Mouse (Mus musculus): Measurements from ENCODE around the gene Hipk2. TPM values are rescaled to one million over a fixed set of nuclear protein-coding genes. Genes with fewer than 3 reads are reported as not detected.

Hipk2 gene
- total and polyA plus RNA-seq, 2 experiments from 2014 or later: 17.8 to 28.6 TPM

DNA sequence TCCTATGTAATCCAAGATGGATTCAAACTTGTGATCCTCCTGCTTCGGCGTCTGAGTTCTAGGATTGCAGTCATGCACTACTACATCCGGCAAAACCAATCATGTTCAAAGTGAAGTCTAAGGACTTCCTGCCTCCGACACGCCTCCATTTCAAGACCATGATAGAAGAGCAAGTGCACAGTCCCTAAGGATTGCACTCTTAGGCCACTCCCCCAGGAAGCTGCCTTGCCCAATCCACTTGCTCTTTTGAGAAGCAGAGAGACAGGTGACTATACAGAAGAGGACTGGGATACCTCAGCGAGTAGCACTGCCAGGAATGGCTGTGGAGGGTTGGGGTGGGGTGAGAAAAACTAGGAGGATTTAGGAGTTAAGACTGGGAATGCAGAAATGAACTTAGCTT lies 13.2 kb upstream of the Hipk2 start:
- H3K4me1 ChIP-seq (ENCODE audit: insufficient read depth): no peaks in the 10 kb centered on the region
- H3K36me3 ChIP-seq (ENCODE audit: insufficient read depth): no peaks in the 10 kb centered on the region
- H3K9me3 ChIP-seq (ENCODE audit: low read length): no peaks in the 10 kb centered on the region
- DNase-seq (no peak), ATAC-seq (no peak)
- H3K4me3 ChIP-seq (ENCODE audit: low read depth, low read length): no peak overlapping the region
- no peak overlapping the region for H3K27ac ChIP-seq (ENCODE audit: low read depth, low read length)
- H3K9ac ChIP-seq: no peak overlapping the region
- no peak overlapping the region for H3K4me2 ChIP-seq (ENCODE audit: low read depth)
- WGBS: 78% methylated on average over 6 of the region's 6 CpGs
- no peak for TF ChIP-seq CTCF (IDR thresholded peaks at IDR 0.05; ENCODE audit: low read depth)
- no peaks in the 10 kb centered on the region for H3K27me3 ChIP-seq (ENCODE audit: insufficient read depth, low read length)

DNA sequence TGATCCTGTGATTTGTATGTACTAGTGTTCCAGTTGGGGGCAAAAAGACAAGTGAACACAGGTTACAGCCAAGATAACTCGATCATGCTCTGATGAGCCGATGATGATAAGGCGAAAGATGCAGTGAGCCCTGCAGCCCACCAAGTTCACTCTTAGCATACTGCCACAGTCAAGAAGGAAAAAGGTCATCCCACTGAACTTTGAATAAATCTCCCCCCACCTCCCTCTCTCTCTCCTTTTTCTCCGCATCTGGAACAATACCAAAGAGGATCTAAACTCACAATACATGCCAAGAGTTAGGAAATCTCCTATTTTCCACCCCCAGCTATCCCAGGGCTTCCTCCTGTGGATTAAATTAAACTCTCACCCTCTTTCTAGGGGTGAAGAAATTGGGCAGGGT lies 11.5 kb upstream of the Hipk2 start:
- Histone ChIP-seq H3K36me3 (ENCODE audit: insufficient read depth) (no peaks in the 10 kb centered on the region), H3K4me2 (ENCODE audit: low read depth) (no peak overlapping the region), H3K27me3 (ENCODE audit: insufficient read depth, low read length) (no peaks in the 10 kb centered on the region), H3K27ac (ENCODE audit: low read depth, low read length) (no peak overlapping the region), H3K4me1 (ENCODE audit: insufficient read depth) (no peaks in the 10 kb centered on the region), H3K9me3 (ENCODE audit: low read length) (no peaks in the 10 kb centered on the region), H3K4me3 (ENCODE audit: low read depth, low read length) (no peak overlapping the region), H3K9ac (no peak overlapping the region)
- DNase-seq (no peak), ATAC-seq (no peak)
- TF ChIP-seq CTCF (IDR thresholded peaks at IDR 0.05; ENCODE audit: low read depth): no peak
- WGBS: 84% methylated on average over 4 of the region's 4 CpGs

DNA sequence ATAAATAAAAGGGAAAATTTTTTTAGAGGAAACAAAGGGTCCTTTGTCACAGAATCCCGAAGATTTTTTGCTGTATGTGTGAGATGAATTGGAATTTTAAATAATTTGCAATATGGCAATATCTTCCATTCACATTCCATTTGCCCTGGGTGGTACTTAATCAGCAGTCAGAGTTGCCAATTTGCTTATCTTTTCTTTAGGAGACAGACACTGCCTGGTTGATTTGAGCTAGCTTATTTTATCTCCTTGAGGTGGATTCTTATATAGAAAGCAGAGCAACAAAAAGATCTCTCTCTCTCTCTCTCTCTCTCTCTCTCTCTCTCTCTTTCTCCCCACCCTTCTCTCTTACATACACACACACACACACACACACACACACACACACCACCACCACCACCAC lies 9.2 kb upstream of the Hipk2 start:
- H3K9ac ChIP-seq: no peak overlapping the region
- no peaks in the 10 kb centered on the region for H3K4me1 ChIP-seq (ENCODE audit: insufficient read depth)
- DNase-seq (no peak), ATAC-seq (no peak)
- H3K4me2 ChIP-seq (ENCODE audit: low read depth): no peak overlapping the region
- H3K4me3 ChIP-seq (ENCODE audit: low read depth, low read length): no peak overlapping the region
- no peaks in the 10 kb centered on the region for H3K27me3 ChIP-seq (ENCODE audit: insufficient read depth, low read length)
- no peaks in the 10 kb centered on the region for H3K36me3 ChIP-seq (ENCODE audit: insufficient read depth)
- H3K27ac ChIP-seq (ENCODE audit: low read depth, low read length): no peak overlapping the region
- TF ChIP-seq CTCF (IDR thresholded peaks at IDR 0.05; ENCODE audit: low read depth): no peak
- H3K9me3 ChIP-seq (ENCODE audit: low read length): no peaks in the 10 kb centered on the region
- 67% methylated on average over 1 of the region's 1 CpGs for whole genome bisulfite sequencing

DNA sequence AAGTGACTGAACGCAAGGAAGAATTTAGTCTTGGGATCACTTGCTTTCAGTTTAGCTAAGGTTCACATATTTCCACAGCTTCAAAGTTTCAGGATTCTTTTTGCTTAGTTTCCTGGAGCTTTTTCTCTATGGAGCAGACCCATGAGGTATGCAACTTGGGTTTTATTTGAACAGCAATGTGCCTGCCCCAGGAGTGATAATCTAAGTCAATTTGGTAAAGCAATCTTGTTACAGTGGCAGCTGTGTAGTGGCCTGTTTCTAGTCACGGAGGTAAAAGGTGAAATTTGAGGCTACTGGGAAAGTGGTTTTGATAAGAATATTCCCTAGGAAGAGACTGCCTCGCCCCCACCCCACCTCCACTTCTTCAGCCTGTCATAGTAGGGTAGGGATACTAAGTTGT lies 8.5 kb upstream of the Hipk2 start:
- no peak for TF ChIP-seq CTCF (IDR thresholded peaks at IDR 0.05; ENCODE audit: low read depth)

DNA sequence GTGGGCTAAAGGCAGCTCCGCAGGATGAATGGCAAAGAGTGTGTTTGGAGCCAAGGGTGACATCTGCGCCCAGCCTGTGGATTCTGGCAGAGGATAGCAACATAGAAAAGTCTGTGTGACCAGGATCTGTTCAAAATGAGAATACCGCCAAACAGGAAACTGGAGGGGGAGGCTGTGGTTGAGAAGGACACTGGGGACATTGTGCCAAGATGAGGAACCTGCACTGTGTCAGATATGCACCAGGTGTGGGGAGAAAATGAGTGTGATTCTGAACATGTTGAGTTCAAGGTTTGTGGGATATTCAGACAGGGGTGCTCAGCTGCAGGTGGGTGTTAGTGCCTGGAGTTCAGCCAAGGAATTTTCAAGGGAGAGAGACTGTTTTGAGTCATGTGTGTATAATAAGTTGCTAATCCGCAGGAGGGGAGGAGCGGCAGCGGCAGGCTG lies 6.8 kb upstream of the Hipk2 start:
- no peak for DNase-seq
- ATAC-seq: 0 out of 2 replicates have a peak, but pooled peaks have one; percentile 23
- Histone ChIP-seq H3K9me3 (ENCODE audit: low read length) (no peaks in the 10 kb centered on the region), H3K4me3 (ENCODE audit: low read depth, low read length) (no peak overlapping the region), H3K4me1 (ENCODE audit: insufficient read depth) (no peaks in the 10 kb centered on the region), H3K27me3 (ENCODE audit: insufficient read depth, low read length) (no peaks in the 10 kb centered on the region), H3K27ac (ENCODE audit: low read depth, low read length) (no peak overlapping the region), H3K9ac (no peak overlapping the region), H3K36me3 (ENCODE audit: insufficient read depth) (no peaks in the 10 kb centered on the region), H3K4me2 (ENCODE audit: low read depth) (no peak overlapping the region)
- no peak for TF ChIP-seq CTCF (IDR thresholded peaks at IDR 0.05; ENCODE audit: low read depth)
- WGBS: 39% methylated on average over 6 of the region's 6 CpGs

More for the DNA sequence above, 8.5 kb upstream of the Hipk2 start:
- H3K9ac ChIP-seq: no peak overlapping the region
- H3K27me3 ChIP-seq (ENCODE audit: insufficient read depth, low read length): no peaks in the 10 kb centered on the region
- H3K4me2 ChIP-seq (ENCODE audit: low read depth): no peak overlapping the region
- WGBS: 78% methylated on average over 3 of the region's 3 CpGs
- H3K4me3 ChIP-seq (ENCODE audit: low read depth, low read length): no peak overlapping the region
- DNase-seq: no peak
- no peaks in the 10 kb centered on the region for H3K9me3 ChIP-seq (ENCODE audit: low read length)
- no peak overlapping the region for H3K27ac ChIP-seq (ENCODE audit: low read depth, low read length)
- no peaks in the 10 kb centered on the region for H3K36me3 ChIP-seq (ENCODE audit: insufficient read depth)
- no peak for ATAC-seq
- no peaks in the 10 kb centered on the region for H3K4me1 ChIP-seq (ENCODE audit: insufficient read depth)

DNA sequence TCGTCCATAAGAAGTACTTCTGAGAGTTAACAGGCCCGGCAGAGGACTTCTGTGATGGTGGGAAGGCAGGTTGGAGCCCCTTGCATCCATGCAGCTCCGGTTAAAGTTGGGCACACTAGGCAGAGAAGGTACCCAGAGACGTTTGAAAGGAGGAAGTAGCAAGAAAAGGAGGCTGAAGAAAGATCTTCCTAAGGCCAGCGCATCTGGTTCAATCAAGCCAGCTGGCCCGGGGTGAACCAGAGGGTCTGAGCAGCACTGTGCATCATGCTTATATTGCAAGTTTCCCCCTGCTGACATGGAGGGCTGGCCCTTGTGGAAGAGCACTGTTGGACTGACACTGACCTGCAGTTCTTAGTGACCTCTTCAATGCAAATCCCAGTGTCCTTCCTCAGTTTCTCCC lies 6.0 kb upstream of the Hipk2 start:
- ATAC-seq (no peak), DNase-seq (no peak)
- Histone ChIP-seq H3K4me1 (ENCODE audit: insufficient read depth) (no peaks in the 10 kb centered on the region), H3K9ac (no peak overlapping the region), H3K36me3 (ENCODE audit: insufficient read depth) (no peaks in the 10 kb centered on the region), H3K4me2 (ENCODE audit: low read depth) (no peak overlapping the region), H3K4me3 (ENCODE audit: low read depth, low read length) (no peak overlapping the region), H3K27ac (ENCODE audit: low read depth, low read length) (no peak overlapping the region), H3K9me3 (ENCODE audit: low read length) (no peaks in the 10 kb centered on the region), H3K27me3 (ENCODE audit: insufficient read depth, low read length) (no peaks in the 10 kb centered on the region)
- no peak for TF ChIP-seq CTCF (IDR thresholded peaks at IDR 0.05; ENCODE audit: low read depth)
- 65% methylated on average over 6 of the region's 6 CpGs for WGBS

DNA sequence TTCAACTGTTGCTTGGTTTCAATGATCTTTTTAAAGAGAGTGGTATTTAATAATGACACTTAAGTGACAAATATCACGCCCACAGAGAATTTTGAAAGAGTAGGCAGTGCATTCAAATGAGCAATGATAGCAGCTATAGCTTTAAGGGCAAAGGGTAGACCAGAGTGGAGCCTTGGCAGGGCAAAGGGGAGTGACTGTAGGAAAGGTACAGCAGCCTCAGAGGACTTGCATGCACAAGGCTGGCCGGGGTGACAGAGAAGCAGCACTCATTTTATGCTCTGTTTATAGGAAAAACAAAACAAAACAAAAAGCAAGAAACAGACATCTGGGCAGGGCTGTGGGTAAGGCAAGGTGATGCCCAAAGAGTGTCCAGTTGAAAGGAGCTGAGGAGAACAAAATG lies 5.5 kb upstream of the Hipk2 start:
- Histone ChIP-seq H3K27ac (ENCODE audit: low read depth, low read length) (no peak overlapping the region), H3K9me3 (ENCODE audit: low read length) (no peaks in the 10 kb centered on the region), H3K4me3 (ENCODE audit: low read depth, low read length) (no peak overlapping the region), H3K27me3 (ENCODE audit: insufficient read depth, low read length) (no peaks in the 10 kb centered on the region), H3K9ac (no peak overlapping the region), H3K4me1 (ENCODE audit: insufficient read depth) (no peaks in the 10 kb centered on the region), H3K4me2 (ENCODE audit: low read depth) (no peak overlapping the region), H3K36me3 (ENCODE audit: insufficient read depth) (no peaks in the 10 kb centered on the region)
- DNase-seq: no peak
- TF ChIP-seq CTCF (IDR thresholded peaks at IDR 0.05; ENCODE audit: low read depth): no peak
- no peak for ATAC-seq
- WGBS: 65% methylated on average over 2 of the region's 2 CpGs

DNA sequence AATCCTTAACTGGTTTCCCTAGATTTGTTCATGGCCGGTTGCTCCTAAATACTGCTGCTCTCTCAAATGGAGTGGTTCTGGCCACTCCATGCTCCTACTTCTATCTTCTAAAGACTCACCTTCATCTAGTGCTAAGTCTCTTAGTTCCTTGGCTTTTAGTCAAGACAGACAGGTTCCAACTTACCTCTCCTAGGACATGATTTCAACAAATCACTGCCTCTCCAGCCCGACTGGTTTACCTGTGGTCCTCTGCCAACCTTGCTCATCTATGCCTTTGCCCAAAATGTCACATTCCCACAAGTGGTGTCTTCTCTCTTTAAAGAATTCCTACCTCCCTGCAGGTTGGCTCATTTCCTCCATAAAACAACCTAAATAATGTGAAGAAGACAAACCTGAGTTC lies 1.7 kb upstream of the Hipk2 start:
- no peak for TF ChIP-seq CTCF (IDR thresholded peaks at IDR 0.05; ENCODE audit: low read depth)
- 83% methylated on average over 2 of the region's 2 CpGs for WGBS

More for the DNA sequence above, 1.7 kb upstream of the Hipk2 start:
- Histone ChIP-seq H3K4me1 (ENCODE audit: insufficient read depth) (peaks cover 8% of the 10 kb centered on the region; the same call in 1 of the 2 replicates), H3K36me3 (ENCODE audit: insufficient read depth) (no peaks in the 10 kb centered on the region), H3K27me3 (ENCODE audit: insufficient read depth, low read length) (no peaks in the 10 kb centered on the region), H3K4me2 (ENCODE audit: low read depth) (no peak overlapping the region), H3K9me3 (ENCODE audit: low read length) (no peaks in the 10 kb centered on the region), H3K9ac (no peak overlapping the region), H3K4me3 (ENCODE audit: low read depth, low read length) (no peak overlapping the region), H3K27ac (ENCODE audit: low read depth, low read length) (no peak overlapping the region)
- DNase-seq: no peak
- no peak for ATAC-seq

All from forebrain, postnatal 0 days (tissue).